Mouse (Mus musculus): Measurements from ENCODE around the gene Dda1. TPM values are rescaled to one million over a fixed set of nuclear protein-coding genes. Genes with fewer than 3 reads are reported as not detected.
"Not testable (repeated sequence)": the region's sequence is repeated elsewhere in the genome, so short reads cannot be mapped to it uniquely, and the experiment has no call there.

Gene Dda1
- 100 and 105 TPM in 2 replicates for polyA plus RNA-seq (2014; fragmentation: Nextera tagmentation; extraction: Ambion mirVana)

DNA sequence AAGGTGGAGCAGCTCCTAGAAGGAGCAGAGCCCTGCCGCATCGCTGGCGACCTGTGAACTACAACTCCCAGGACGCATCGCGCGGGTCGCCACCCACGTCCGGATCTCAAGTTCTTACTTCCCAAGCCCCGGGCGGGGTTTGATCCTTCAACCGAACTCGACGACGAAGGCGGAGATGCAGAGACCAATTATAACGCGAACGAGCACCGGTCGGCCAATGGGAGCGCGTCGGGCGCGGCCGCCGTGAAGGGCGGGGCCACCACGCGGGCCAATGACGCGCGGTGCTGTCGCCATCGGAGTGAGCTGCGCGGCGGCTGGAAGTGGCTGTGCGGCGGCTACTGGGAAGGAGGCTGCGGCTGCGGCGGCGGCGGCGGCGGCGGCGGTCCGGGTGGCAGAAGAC is at the start of gene Dda1:
Gene Dda1, plus strand, starts transcription at position 284 of the 400 bp plus-strand sequence.
- H3K4me1 ChIP-seq (ENCODE audit: control insufficient read depth, insufficient read depth, low read length), result peaks cover 14% of the 10 kb centered on the region
- peak within 1 kb of the TSS; percentile 82 for H3K4me3 ChIP-seq (ENCODE audit: low read depth, low read length)
- peak within 1 kb of the TSS; percentile 63 for H3K27ac ChIP-seq (replicated peaks; ENCODE audit: low read depth, low read length)
- peak within 1 kb of the TSS; percentile 84 for H3K9ac ChIP-seq (ENCODE audit: low read depth, low read length)
- H3K9me3 ChIP-seq (ENCODE audit: control insufficient read depth, low read length), result no peaks in the 10 kb centered on the region
- peak within 1 kb of the TSS; percentile 96 for H3K4me2 ChIP-seq (ENCODE audit: low read depth, low read length)
- peaks cover 31% of the 10 kb centered on the region for H3K36me3 ChIP-seq (ENCODE audit: control insufficient read depth, insufficient read depth, low read length)
- under 1% methylated on average over 31 of the region's 52 CpGs for WGBS
- H3K27me3 ChIP-seq (replicated peaks; ENCODE audit: control insufficient read depth, insufficient read depth, low read length), result no peaks in the 10 kb centered on the region
- ATAC-seq (ENCODE audit: low read depth) (peak; percentile 91), DNase-seq (ENCODE audit: low spot score) (peak; percentile 100)

DNA sequence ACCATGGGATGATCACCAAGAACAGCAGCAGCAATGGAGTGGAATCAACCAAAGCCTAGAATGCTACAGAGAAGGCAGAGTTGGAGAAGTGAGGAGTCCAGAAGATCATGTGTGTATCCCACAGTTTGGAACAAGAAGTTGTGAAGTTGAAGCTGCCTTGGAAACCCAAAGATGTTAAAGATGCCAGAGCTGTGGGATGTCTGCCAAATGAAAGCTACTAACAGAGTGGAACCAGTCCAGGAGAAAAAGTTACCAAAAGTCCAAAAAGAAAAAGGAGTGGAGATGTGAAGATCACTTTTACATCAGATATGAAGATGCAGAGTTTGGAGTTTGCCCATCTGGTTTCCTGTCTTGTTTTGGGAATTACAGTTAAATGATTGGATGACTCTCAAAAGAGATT is 46.9 kb upstream of the Dda1 start:
- Histone ChIP-seq H3K27ac (replicated peaks; ENCODE audit: low read depth, low read length) (no peak overlapping the region), H3K4me2 (ENCODE audit: low read depth, low read length) (no peak overlapping the region), H3K4me3 (ENCODE audit: low read depth, low read length) (no peak overlapping the region), H3K9ac (ENCODE audit: low read depth, low read length) (no peak overlapping the region), H3K36me3 (ENCODE audit: control insufficient read depth, insufficient read depth, low read length) (no peaks in the 10 kb centered on the region), H3K4me1 (ENCODE audit: control insufficient read depth, insufficient read depth, low read length) (no peaks in the 10 kb centered on the region), H3K27me3 (replicated peaks; ENCODE audit: control insufficient read depth, insufficient read depth, low read length) (no peaks in the 10 kb centered on the region), H3K9me3 (ENCODE audit: control insufficient read depth, low read length) (no peaks in the 10 kb centered on the region)
- DNase-seq (ENCODE audit: low spot score) (no peak), ATAC-seq (ENCODE audit: low read depth) (no peak)

DNA sequence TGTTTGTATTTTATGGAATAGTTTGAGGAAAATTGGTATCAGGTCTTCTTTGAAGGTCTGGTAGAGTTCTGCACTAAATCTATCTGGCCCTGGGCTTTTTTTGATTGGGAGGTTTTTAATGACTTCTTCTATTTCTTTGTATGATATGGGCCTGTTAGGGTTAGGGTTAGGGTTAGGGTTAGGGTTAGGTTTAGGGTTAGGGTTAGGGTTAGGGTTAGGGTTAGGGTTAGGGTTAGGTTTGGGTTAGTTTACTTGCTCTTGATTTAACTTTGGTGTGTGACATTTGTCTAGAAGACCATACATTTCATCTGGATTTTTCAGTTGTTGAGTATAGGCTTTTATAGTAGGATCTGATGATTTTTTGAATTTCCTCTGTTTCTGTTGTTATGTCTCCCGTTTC is 36.1 kb upstream of the Dda1 start:
- 87% methylated on average over 1 of the region's 1 CpGs for WGBS
- not testable (repeated sequence) for H3K4me2 ChIP-seq (ENCODE audit: low read depth, low read length); H3K27me3 ChIP-seq (replicated peaks; ENCODE audit: control insufficient read depth, insufficient read depth, low read length); DNase-seq (ENCODE audit: low spot score); H3K9ac ChIP-seq (ENCODE audit: low read depth, low read length); H3K4me1 ChIP-seq (ENCODE audit: control insufficient read depth, insufficient read depth, low read length); H3K36me3 ChIP-seq (ENCODE audit: control insufficient read depth, insufficient read depth, low read length); H3K27ac ChIP-seq (replicated peaks; ENCODE audit: low read depth, low read length); H3K4me3 ChIP-seq (ENCODE audit: low read depth, low read length); ATAC-seq (ENCODE audit: low read depth); H3K9me3 ChIP-seq (ENCODE audit: control insufficient read depth, low read length)

DNA sequence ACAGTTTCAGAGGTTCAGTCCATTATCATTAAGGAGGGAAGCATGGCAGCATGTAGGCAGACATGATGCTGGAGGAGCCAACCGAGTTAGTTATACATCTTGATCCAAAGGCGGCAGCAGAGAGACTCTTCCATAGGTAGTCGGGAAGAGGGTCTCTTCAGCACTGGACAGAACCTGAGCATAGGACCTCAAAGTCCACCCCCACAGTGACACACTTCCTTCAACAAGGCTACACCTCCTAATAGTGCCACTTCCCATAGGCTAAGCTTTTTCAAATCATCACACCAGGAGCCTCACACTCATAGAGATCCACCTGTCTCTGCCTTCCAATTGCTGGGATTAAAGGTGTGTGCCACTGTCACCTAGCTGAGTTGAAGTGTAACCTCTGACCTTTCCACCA is 32.0 kb upstream of the Dda1 start:
- Histone ChIP-seq H3K9ac (ENCODE audit: low read depth, low read length) (no peak overlapping the region), H3K36me3 (ENCODE audit: control insufficient read depth, insufficient read depth, low read length) (no peaks in the 10 kb centered on the region), H3K4me3 (ENCODE audit: low read depth, low read length) (no peak overlapping the region), H3K9me3 (ENCODE audit: control insufficient read depth, low read length) (no peaks in the 10 kb centered on the region), H3K4me2 (ENCODE audit: low read depth, low read length) (no peak overlapping the region), H3K4me1 (ENCODE audit: control insufficient read depth, insufficient read depth, low read length) (no peaks in the 10 kb centered on the region), H3K27me3 (replicated peaks; ENCODE audit: control insufficient read depth, insufficient read depth, low read length) (peaks cover 3% of the 10 kb centered on the region; the same call in 1 of the 2 replicates), H3K27ac (replicated peaks; ENCODE audit: low read depth, low read length) (no peak overlapping the region)
- DNase-seq (ENCODE audit: low spot score) (no peak), ATAC-seq (ENCODE audit: low read depth) (no peak)
- WGBS, result 38% methylated on average over 3 of the region's 3 CpGs

DNA sequence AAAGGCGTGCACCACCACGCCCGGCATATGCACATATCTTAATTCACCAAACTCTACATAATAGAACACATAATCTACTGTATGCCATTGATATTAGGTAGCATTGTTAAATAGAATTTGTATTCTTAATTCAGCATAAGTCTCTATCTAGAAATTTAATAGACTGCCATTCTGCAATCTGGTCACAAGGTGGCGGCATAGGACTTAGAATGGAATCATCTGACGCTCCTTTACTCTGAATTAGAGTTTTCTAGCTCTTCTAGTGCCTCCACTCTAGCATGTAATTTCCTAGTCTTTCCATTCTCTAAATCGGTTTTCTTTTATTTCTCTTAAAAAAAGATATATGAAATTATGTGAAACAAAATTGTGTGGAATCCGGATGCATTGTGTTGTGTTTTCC is 27.6 kb upstream of the Dda1 start:
- WGBS, result under 1% methylated on average over 7 of the region's 7 CpGs
- Histone ChIP-seq H3K4me1 (ENCODE audit: control insufficient read depth, insufficient read depth, low read length) (no peaks in the 10 kb centered on the region), H3K4me3 (ENCODE audit: low read depth, low read length) (no peak overlapping the region), H3K4me2 (ENCODE audit: low read depth, low read length) (no peak overlapping the region), H3K27me3 (replicated peaks; ENCODE audit: control insufficient read depth, insufficient read depth, low read length) (peaks cover 6% of the 10 kb centered on the region; the same call in 1 of the 2 replicates), H3K27ac (replicated peaks; ENCODE audit: low read depth, low read length) (no peak overlapping the region), H3K9me3 (ENCODE audit: control insufficient read depth, low read length) (no peaks in the 10 kb centered on the region), H3K9ac (ENCODE audit: low read depth, low read length) (no peak overlapping the region), H3K36me3 (ENCODE audit: control insufficient read depth, insufficient read depth, low read length) (no peaks in the 10 kb centered on the region)
- DNase-seq (ENCODE audit: low spot score) (peak; percentile 77), ATAC-seq (ENCODE audit: low read depth) (no peak)

DNA sequence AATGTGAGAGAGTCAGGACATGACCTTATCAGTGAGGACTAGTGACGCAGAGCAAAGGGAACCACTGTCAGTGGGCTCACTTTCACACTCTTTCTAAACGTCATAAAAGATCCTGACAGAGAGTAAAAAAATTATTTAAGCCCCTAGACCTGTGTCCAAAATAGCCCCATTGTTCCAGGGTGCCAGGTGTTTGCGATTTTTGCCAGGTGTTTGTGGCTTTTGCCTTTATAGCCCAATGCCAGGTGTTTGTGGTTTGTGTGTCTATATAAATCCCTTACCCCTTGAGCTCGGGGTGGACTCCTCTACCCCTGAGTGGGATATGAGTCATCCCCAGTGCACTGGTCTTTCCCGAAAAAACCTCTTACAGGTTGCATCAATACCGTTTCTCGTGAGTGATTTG is 23.9 kb upstream of the Dda1 start:
- no peak for ATAC-seq (ENCODE audit: low read depth)

DNA sequence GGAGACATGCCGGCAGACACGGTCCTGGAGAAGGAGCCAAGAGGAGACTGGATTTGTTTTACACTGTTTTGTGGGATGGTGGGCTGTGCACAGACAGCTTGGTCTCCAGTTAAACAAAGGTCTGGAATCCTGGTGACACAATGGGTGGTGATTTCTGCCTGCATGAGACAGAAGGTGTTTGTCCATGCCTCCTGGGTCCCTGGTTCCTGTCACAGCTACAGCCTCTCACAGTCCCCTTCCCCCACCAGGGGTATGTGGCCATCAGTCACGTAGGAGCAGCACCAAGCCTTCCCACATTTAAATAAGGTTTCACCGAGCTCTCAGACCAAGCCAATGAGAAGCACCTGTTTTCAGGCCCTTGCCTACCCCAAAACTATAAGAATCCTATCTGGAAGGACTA is 17.7 kb upstream of the Dda1 start:
- H3K4me2 ChIP-seq (ENCODE audit: low read depth, low read length), result no peak overlapping the region
- WGBS, result 63% methylated on average over 4 of the region's 4 CpGs
- H3K9ac ChIP-seq (ENCODE audit: low read depth, low read length), result no peak overlapping the region
- ATAC-seq (ENCODE audit: low read depth) (no peak), DNase-seq (ENCODE audit: low spot score) (no peak)
- no peak overlapping the region for H3K4me3 ChIP-seq (ENCODE audit: low read depth, low read length)
- no peaks in the 10 kb centered on the region for H3K4me1 ChIP-seq (ENCODE audit: control insufficient read depth, insufficient read depth, low read length)
- H3K27ac ChIP-seq (replicated peaks; ENCODE audit: low read depth, low read length), result no peak overlapping the region
- no peaks in the 10 kb centered on the region for H3K27me3 ChIP-seq (replicated peaks; ENCODE audit: control insufficient read depth, insufficient read depth, low read length)
- no peaks in the 10 kb centered on the region for H3K9me3 ChIP-seq (ENCODE audit: control insufficient read depth, low read length)
- H3K36me3 ChIP-seq (ENCODE audit: control insufficient read depth, insufficient read depth, low read length), result no peaks in the 10 kb centered on the region

More for the DNA sequence above, 23.9 kb upstream of the Dda1 start:
- Histone ChIP-seq H3K36me3 (ENCODE audit: control insufficient read depth, insufficient read depth, low read length) (no peaks in the 10 kb centered on the region), H3K4me1 (ENCODE audit: control insufficient read depth, insufficient read depth, low read length) (no peaks in the 10 kb centered on the region), H3K9me3 (ENCODE audit: control insufficient read depth, low read length) (no peaks in the 10 kb centered on the region), H3K27ac (replicated peaks; ENCODE audit: low read depth, low read length) (no peak overlapping the region), H3K9ac (ENCODE audit: low read depth, low read length) (no peak overlapping the region), H3K4me3 (ENCODE audit: low read depth, low read length) (no peak overlapping the region), H3K4me2 (ENCODE audit: low read depth, low read length) (no peak overlapping the region), H3K27me3 (replicated peaks; ENCODE audit: control insufficient read depth, insufficient read depth, low read length) (peaks cover 6% of the 10 kb centered on the region; the same call in 1 of the 2 replicates)
- WGBS, result 72% methylated on average over 7 of the region's 7 CpGs
- DNase-seq (ENCODE audit: low spot score), result no peak

DNA sequence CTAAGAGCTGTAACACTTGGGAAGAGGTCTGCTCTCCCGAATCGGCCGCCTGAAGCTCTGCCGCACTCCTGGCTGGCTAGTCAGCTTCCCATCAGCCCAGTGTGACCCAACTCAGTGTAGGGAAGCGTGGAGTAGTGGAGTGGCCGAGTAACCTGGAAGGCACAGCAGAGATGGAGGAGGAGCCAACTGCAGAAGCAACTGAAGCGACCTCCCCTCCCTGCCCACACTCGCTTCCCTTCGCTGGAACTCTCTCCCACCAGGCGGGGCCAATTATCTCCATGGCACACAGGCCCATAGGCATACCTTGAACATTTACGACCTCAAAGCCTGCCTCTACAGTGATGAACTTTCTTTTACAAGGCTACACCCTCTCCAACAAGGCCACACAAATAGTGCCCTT is 17.2 kb upstream of the Dda1 start:
- no peak overlapping the region for H3K27ac ChIP-seq (replicated peaks; ENCODE audit: low read depth, low read length)
- no peaks in the 10 kb centered on the region for H3K4me1 ChIP-seq (ENCODE audit: control insufficient read depth, insufficient read depth, low read length)
- H3K27me3 ChIP-seq (replicated peaks; ENCODE audit: control insufficient read depth, insufficient read depth, low read length), result no peaks in the 10 kb centered on the region
- 0 out of 2 replicates have a peak, but pooled peaks cover 2% of the 10 kb centered on the region for H3K36me3 ChIP-seq (ENCODE audit: control insufficient read depth, insufficient read depth, low read length)
- no peak overlapping the region for H3K4me2 ChIP-seq (ENCODE audit: low read depth, low read length)
- ATAC-seq (ENCODE audit: low read depth) (no peak), DNase-seq (ENCODE audit: low spot score) (no peak)
- no peak overlapping the region for H3K9ac ChIP-seq (ENCODE audit: low read depth, low read length)
- H3K4me3 ChIP-seq (ENCODE audit: low read depth, low read length), result no peak overlapping the region
- 47% methylated on average over 10 of the region's 11 CpGs for WGBS
- H3K9me3 ChIP-seq (ENCODE audit: control insufficient read depth, low read length), result no peaks in the 10 kb centered on the region

DNA sequence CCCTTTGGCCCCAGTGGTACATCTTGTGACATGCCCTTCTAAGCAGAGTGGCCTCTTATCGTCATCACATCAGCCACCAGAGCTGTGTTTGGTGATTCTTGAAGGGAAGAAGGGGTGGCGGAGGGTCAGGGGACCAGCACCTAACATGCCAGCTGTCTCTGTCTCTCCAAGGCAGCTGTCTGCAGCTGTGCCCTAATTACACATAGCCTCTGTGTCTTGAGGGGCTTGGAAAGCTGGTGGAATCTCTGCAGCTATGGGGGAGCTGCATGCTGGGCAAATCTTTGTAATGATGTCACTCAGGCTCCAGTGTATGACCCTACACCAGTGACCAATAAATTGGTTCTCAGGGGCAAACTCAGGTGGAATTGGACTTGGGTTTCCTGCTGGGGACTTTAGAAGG is 16.3 kb upstream of the Dda1 start:
- 69% methylated on average over 2 of the region's 2 CpGs for WGBS
- ATAC-seq (ENCODE audit: low read depth) (peak; percentile 55; the same call in 1 of the 2 replicates), DNase-seq (ENCODE audit: low spot score) (peak; percentile 51)
- no peaks in the 10 kb centered on the region for H3K4me1 ChIP-seq (ENCODE audit: control insufficient read depth, insufficient read depth, low read length)
- H3K27ac ChIP-seq (replicated peaks; ENCODE audit: low read depth, low read length), result no peak overlapping the region
- H3K27me3 ChIP-seq (replicated peaks; ENCODE audit: control insufficient read depth, insufficient read depth, low read length), result no peaks in the 10 kb centered on the region
- H3K9ac ChIP-seq (ENCODE audit: low read depth, low read length), result no peak overlapping the region
- no peak overlapping the region for H3K4me2 ChIP-seq (ENCODE audit: low read depth, low read length)
- H3K4me3 ChIP-seq (ENCODE audit: low read depth, low read length), result no peak overlapping the region
- H3K36me3 ChIP-seq (ENCODE audit: control insufficient read depth, insufficient read depth, low read length), result peaks cover 8% of the 10 kb centered on the region; the same call in 1 of the 2 replicates
- no peaks in the 10 kb centered on the region for H3K9me3 ChIP-seq (ENCODE audit: control insufficient read depth, low read length)
